Mouse (Mus musculus) forebrain, embryonic 14.5 days (tissue): Measurements from ENCODE around the gene Pttg1ip. TPM values are rescaled to one million over a fixed set of nuclear protein-coding genes. Genes with fewer than 3 reads are reported as not detected.

Experiments used
- ATAC-seq: fragments of 200-750 bp; cut with Nextera tagmentation; 2 replicates; pipeline ENCODE4 v1.8.0; 2017; ENCODE audit warnings: mild to moderate bottlenecking, moderate library complexity
- DNase-seq: peaks from one replicate; pipeline ENCODE4 v3.0.0-alpha.2; 2015; ENCODE audit warnings: low spot score
- H3K27ac ChIP-seq: fragments of 300-500 bp; sonication (generic); 2 replicates; pipeline ENCODE4 v1.5.1; 2014; ENCODE audit warnings: low read depth, mild to moderate bottlenecking, control low read depth, low read length, moderate library complexity
- H3K27me3 ChIP-seq: fragments of 300-500 bp; sonication (generic); replicated peaks from 2 replicates; pipeline ENCODE4 v1.6.1; 2014; ENCODE audit warnings: low read length, control low read depth, mixed read lengths; ENCODE audit not compliant: control insufficient read depth, insufficient read depth
- H3K36me3 ChIP-seq: fragments of 300-500 bp; sonication (generic); 2 replicates; pipeline ENCODE4 v1.6.1; 2014; ENCODE audit warnings: low read length, control low read depth; ENCODE audit not compliant: control insufficient read depth, insufficient read depth
- H3K4me1 ChIP-seq: fragments of 300-500 bp; sonication (generic); 2 replicates; pipeline ENCODE4 v1.6.1; 2014; ENCODE audit warnings: antibody characterized with exemption, low read length, control low read depth; ENCODE audit not compliant: control insufficient read depth, insufficient read depth
- H3K4me2 ChIP-seq: fragments of 300-500 bp; sonication (generic); 2 replicates; pipeline ENCODE4 v1.6.1; 2014; ENCODE audit warnings: mild to moderate bottlenecking, control low read depth, low read length
- H3K4me3 ChIP-seq: fragments of 300-500 bp; sonication (generic); 2 replicates; pipeline ENCODE4 v1.5.1; 2014; ENCODE audit warnings: low read depth, low read length, control low read depth
- H3K9ac ChIP-seq: fragments of 300-500 bp; sonication (generic); 2 replicates; pipeline ENCODE4 v1.6.1; 2014; ENCODE audit warnings: mild to moderate bottlenecking, low read length, control low read depth, moderate library complexity
- H3K9me3 ChIP-seq: fragments of 300-500 bp; sonication (generic); replicated peaks from 2 replicates; pipeline ENCODE4 v1.6.1; 2016; ENCODE audit warnings: low read length, control low read depth, mixed read lengths; ENCODE audit not compliant: control insufficient read depth
- whole genome bisulfite sequencing: fragments of 180-500 bp; shearing (Covaris S2); extraction: QIAGEN DNeasy Blood & Tissue Kit; methylation state at CpG from one replicate; pipeline ENCODE4 v1.1.7; 2014; 5-methylcytosine and 5-hydroxymethylcytosine counted together
- polyA plus RNA-seq: library from polyadenylated mRNA; unstranded; fragments of >200 nt; fragmentation: Nextera tagmentation; extraction: Ambion mirVana; gene quantifications from 2 replicates; pipeline ENCODE4 v1.2.1, GENCODE M21; 2014

Gene Pttg1ip
- polyA plus RNA-seq, 1 experiment from 2014 or later, result 74.1 TPM

DNA sequence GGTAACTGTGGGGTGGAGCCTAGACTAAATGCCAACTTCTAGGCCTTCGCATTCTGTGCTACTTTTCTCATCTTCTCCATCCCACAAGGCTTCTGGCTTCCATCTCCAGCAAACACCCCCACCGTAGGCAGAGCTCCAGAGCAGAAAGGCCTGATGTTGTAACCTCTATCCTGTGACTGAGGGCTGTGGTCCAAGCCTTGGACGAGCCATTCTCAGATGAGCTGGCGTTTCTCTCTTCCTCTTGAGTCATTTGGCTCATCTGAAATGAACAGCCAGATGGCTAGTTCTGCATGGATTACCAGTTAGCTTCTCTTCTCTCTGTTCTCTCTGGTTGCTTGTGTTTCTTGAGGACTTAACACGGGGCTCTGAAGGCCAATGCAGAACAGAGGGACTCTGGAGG is 36.6 kb upstream of the Pttg1ip start:
- H3K9me3 ChIP-seq, result no peaks in the 10 kb centered on the region
- ATAC-seq (no peak), DNase-seq (no peak)
- no peaks in the 10 kb centered on the region for H3K36me3 ChIP-seq
- H3K9ac ChIP-seq, result no peak overlapping the region
- H3K27me3 ChIP-seq, result no peaks in the 10 kb centered on the region
- no peak overlapping the region for H3K4me3 ChIP-seq
- 74% methylated on average over 5 of the region's 5 CpGs for WGBS
- H3K27ac ChIP-seq, result no peak overlapping the region
- H3K4me1 ChIP-seq, result no peaks in the 10 kb centered on the region
- no peak overlapping the region for H3K4me2 ChIP-seq

DNA sequence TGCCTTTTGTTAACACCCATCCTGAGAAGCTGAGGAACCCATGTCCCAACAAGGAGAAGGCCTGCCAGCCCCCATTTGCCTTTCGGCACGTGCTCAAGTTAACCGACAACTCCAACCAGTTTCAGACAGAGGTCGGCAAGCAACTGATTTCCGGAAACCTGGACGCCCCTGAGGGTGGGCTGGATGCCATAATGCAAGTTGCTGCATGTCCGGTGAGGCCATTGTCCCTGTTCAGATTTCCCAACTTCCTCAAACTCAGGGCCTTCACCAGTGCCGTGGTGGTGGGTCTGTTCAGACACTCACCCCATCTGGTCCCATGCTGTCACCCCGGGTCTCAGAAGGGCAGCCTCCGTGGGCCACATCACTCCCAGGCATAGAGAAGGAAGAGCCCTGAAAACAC is 32.9 kb upstream of the Pttg1ip start:
- no peak overlapping the region for H3K4me3 ChIP-seq
- WGBS, result 85% methylated on average over 10 of the region's 10 CpGs
- H3K27ac ChIP-seq, result no peak overlapping the region
- no peaks in the 10 kb centered on the region for H3K27me3 ChIP-seq
- ATAC-seq (no peak), DNase-seq (no peak)
- H3K9ac ChIP-seq, result no peak overlapping the region
- H3K4me2 ChIP-seq, result no peak overlapping the region
- no peaks in the 10 kb centered on the region for H3K4me1 ChIP-seq
- H3K36me3 ChIP-seq, result no peaks in the 10 kb centered on the region
- H3K9me3 ChIP-seq, result no peaks in the 10 kb centered on the region

DNA sequence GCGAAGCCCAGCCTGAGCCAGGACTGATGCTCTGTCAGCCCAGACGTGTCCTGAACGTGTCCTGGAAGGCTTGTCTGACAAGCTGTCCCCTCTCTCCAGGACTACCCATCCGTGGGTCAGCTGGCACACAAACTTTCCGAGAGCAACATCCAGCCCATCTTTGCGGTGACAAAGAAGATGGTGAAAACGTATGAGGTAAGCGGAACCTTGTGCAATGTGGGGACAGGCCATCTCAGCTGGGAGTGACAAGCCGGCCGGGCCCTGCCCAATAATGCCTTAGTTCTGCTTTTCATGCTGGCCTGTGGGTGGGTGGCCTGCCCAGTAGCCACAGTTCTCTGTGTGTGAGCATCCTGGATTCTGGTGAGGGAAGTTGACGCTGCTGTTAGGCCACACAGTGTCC is 30.6 kb upstream of the Pttg1ip start:
- no peak for DNase-seq
- 72% methylated on average over 11 of the region's 11 CpGs for WGBS

DNA sequence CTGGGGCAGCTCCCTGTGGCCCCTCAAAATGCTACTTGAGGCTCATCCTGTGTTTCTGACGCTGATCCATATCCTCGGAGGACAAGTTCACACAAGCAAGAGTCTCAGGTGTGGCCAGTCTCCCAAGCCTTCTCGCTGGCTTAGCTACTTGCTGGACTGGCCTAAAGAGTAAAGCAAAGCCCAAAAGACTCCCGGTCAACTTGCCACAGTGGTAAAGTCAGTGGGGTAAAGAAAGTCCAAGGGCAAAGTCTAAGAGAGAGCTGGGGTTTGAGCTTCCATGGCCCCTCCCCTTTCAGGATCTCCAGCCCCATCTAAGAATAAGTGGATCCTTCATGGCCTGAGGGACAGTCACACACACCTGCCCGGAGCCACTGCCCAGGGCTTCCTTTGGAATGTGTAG is 29.4 kb upstream of the Pttg1ip start:
- Histone ChIP-seq H3K4me2 (no peak overlapping the region), H3K4me3 (no peak overlapping the region)

More for the DNA sequence above, 30.6 kb upstream of the Pttg1ip start:
- Histone ChIP-seq H3K4me1 (no peaks in the 10 kb centered on the region), H3K9ac (no peak overlapping the region), H3K4me2 (no peak overlapping the region), H3K27me3 (no peaks in the 10 kb centered on the region), H3K9me3 (no peaks in the 10 kb centered on the region), H3K4me3 (no peak overlapping the region), H3K36me3 (no peaks in the 10 kb centered on the region), H3K27ac (no peak overlapping the region)
- ATAC-seq, result no peak

DNA sequence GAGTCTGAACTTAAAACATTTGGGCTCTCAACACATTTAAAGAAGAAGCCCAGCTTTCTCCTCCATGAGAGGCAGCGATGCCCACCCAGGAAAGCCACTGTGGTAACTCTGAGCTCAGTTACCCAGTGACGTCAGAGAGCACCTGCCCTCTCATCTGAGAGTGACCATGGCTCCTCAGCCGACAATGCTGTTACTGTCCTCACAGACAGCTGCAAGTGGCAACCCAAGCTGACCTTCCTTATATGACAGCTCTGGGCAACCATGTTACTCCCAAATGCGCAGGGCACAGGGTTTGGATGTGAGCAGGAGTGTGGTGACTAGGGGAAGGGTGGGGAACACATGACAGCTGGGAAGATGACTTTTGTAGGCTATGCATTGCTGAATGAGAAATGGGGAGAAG is 28.2 kb upstream of the Pttg1ip start:
- Histone ChIP-seq H3K4me3 (no peak overlapping the region), H3K9me3 (no peaks in the 10 kb centered on the region)
- ATAC-seq, result no peak

More for the DNA sequence above, 29.4 kb upstream of the Pttg1ip start:
- DNase-seq (no peak), ATAC-seq (no peak)
- Histone ChIP-seq H3K9ac (no peak overlapping the region), H3K27ac (no peak overlapping the region), H3K36me3 (no peaks in the 10 kb centered on the region), H3K4me1 (no peaks in the 10 kb centered on the region), H3K9me3 (no peaks in the 10 kb centered on the region), H3K27me3 (no peaks in the 10 kb centered on the region)
- WGBS, result 88% methylated on average over 5 of the region's 5 CpGs

DNA sequence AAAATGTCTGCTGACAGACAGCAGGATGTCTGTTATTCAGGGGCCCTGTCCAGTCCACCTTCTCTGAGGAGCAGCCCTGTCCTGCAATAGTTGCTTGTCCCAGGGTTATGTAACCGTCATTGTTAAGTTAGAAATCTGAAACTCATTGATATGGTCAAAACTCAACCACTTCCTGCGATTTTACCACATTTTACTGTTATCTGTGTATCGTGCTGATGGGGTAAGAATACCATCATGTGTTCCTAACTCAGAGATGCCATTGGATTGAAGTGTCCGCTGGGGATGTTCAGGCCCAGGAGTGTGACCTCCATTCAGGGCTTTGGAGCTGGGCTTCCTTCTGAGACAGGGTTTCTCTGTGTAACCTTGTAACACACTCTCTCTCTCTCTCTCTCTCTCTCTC is 26.6 kb upstream of the Pttg1ip start:
- H3K9ac ChIP-seq, result no peak overlapping the region
- H3K4me3 ChIP-seq, result no peak overlapping the region
- H3K4me2 ChIP-seq, result no peak overlapping the region
- ATAC-seq (no peak), DNase-seq (no peak)
- no peaks in the 10 kb centered on the region for H3K36me3 ChIP-seq
- no peaks in the 10 kb centered on the region for H3K9me3 ChIP-seq
- 92% methylated on average over 4 of the region's 4 CpGs for WGBS
- H3K4me1 ChIP-seq, result no peaks in the 10 kb centered on the region
- no peak overlapping the region for H3K27ac ChIP-seq
- no peaks in the 10 kb centered on the region for H3K27me3 ChIP-seq

More for the DNA sequence above, 28.2 kb upstream of the Pttg1ip start:
- 82% methylated on average over 4 of the region's 4 CpGs for WGBS
- no peak overlapping the region for H3K27ac ChIP-seq
- H3K36me3 ChIP-seq, result no peaks in the 10 kb centered on the region
- no peaks in the 10 kb centered on the region for H3K27me3 ChIP-seq
- no peak overlapping the region for H3K9ac ChIP-seq
- DNase-seq, result no peak
- no peaks in the 10 kb centered on the region for H3K4me1 ChIP-seq
- no peak overlapping the region for H3K4me2 ChIP-seq

DNA sequence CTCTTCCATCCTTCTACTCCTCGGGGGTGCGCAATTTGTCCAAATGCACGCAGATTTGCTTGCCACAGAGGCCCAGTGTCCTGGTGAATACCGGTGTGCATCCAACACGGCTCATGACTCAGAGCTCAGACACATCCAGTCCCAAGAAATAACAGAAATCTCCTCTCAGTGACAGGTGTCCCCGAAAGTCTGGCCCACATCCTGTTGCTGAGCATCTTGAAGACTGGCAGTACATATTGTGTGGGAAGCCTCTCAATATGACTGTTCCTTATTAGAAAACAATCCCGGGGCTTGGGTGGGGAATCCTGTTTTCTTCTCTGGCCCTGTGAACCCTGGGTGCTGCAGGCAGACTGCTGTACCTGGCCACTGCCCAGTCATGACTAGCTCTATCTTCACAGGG is 24.9 kb upstream of the Pttg1ip start:
- DNase-seq (no peak), ATAC-seq (no peak)
- Histone ChIP-seq H3K9ac (no peak overlapping the region), H3K4me1 (no peaks in the 10 kb centered on the region), H3K4me3 (no peak overlapping the region), H3K27me3 (no peaks in the 10 kb centered on the region), H3K4me2 (no peak overlapping the region), H3K36me3 (no peaks in the 10 kb centered on the region), H3K9me3 (no peaks in the 10 kb centered on the region), H3K27ac (no peak overlapping the region)
- 88% methylated on average over 7 of the region's 7 CpGs for WGBS

DNA sequence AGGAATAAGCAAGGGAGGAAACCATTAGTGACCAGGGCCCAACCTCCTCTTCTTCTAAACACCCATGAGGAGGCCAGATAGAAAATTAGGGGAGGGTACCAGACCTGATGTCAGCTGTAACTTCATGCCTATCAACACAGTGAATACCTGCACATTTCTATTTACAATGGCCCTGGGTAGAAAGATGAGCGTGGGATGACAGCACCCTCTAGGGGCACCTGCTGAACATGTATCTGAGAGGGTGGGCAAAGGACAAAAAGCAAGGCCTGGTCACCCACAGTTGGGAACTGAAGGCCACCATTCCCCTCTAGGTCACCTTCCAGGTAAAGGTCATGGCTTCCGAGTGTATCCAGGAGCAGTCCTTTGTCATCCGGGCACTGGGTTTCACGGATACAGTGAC is 23.9 kb upstream of the Pttg1ip start:
- no peaks in the 10 kb centered on the region for H3K36me3 ChIP-seq
- H3K9me3 ChIP-seq, result no peaks in the 10 kb centered on the region
- no peaks in the 10 kb centered on the region for H3K4me1 ChIP-seq
- no peaks in the 10 kb centered on the region for H3K27me3 ChIP-seq
- DNase-seq (no peak), ATAC-seq (no peak)
- no peak overlapping the region for H3K4me3 ChIP-seq
- H3K4me2 ChIP-seq, result no peak overlapping the region
- no peak overlapping the region for H3K27ac ChIP-seq
- no peak overlapping the region for H3K9ac ChIP-seq
- 86% methylated on average over 4 of the region's 4 CpGs for WGBS

DNA sequence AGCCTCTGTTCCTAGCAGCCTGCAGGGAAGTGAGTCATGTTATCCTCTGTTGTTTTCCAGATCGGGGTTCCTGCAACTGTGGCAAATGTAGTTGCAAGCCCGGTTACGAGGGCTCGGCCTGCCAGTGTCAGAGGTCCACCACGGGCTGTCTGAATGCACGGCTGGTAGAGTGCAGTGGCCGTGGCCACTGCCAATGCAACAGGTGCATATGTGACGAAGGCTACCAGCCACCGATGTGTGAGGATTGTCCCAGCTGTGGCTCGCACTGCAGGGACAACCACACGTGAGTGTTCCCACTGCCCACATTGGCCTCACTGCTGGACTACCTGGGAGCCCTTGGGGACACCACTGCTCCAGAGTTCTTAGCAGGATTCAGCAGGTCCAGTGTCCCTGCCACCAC is 21.4 kb upstream of the Pttg1ip start:
- ATAC-seq (no peak), DNase-seq (no peak)
- no peaks in the 10 kb centered on the region for H3K9me3 ChIP-seq
- no peaks in the 10 kb centered on the region for H3K36me3 ChIP-seq
- no peak overlapping the region for H3K4me2 ChIP-seq
- WGBS, result 89% methylated on average over 11 of the region's 11 CpGs
- H3K4me1 ChIP-seq, result no peaks in the 10 kb centered on the region
- no peaks in the 10 kb centered on the region for H3K27me3 ChIP-seq
- H3K4me3 ChIP-seq, result no peak overlapping the region
- no peak overlapping the region for H3K27ac ChIP-seq
- H3K9ac ChIP-seq, result no peak overlapping the region
